Mouse (Mus musculus) layer of hippocampus, postnatal 10 days (tissue): ENCODE data around the gene Defb15. TPM values are rescaled to one million over a fixed set of nuclear protein-coding genes. Genes with fewer than 3 reads are reported as not detected.
A peak's percentile ranks its signal among the peaks of the same experiment; 100 is the strongest.
"Not testable (repeated sequence)": the region's sequence is repeated elsewhere in the genome, so short reads cannot be mapped to it uniquely, and the experiment has no call there.

Source experiments
- DNase-seq, 2 experiments: peaks; one replicate each; pipeline ENCODE4 v3.0.0; 2021; ENCODE audit warnings: low spot score in 2 of 2
- long read RNA-seq: library from polyadenylated mRNA; stranded (forward); transcript quantifications from one replicate; pipeline ENCODE4 v2.0.0, GENCODE M21; 2023
- total RNA-seq, 2 experiments: library from RNA; stranded (reverse); gene quantifications; 2 replicates each; pipeline ENCODE4 v1.2.3; 2021

Defb15 gene
- not detected for total RNA-seq
- long read RNA-seq: 0 reads

DNA sequence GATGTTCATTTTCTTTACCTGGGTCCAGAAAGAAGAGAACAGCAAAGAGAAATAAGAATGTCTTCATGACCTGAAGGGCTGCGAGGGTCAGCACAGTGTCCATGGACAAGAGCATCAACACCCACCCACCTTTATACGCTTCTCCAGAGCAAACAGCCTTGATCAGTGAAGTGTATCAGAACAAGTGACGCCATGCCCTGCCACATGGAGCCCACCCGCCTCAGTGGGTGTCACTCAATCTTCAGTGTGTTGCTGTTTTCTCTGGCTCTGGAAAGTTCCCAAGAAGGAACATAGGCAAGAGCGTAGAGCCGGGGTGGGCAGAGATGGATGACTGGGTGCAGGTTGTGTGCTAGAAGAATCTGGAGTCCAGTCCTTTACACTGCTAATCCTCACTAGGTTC is at the start of gene Defb15:
Defb15 (minus strand) TSS at position 101 of the 400 bp plus-strand sequence.
- no peak for DNase-seq

DNA sequence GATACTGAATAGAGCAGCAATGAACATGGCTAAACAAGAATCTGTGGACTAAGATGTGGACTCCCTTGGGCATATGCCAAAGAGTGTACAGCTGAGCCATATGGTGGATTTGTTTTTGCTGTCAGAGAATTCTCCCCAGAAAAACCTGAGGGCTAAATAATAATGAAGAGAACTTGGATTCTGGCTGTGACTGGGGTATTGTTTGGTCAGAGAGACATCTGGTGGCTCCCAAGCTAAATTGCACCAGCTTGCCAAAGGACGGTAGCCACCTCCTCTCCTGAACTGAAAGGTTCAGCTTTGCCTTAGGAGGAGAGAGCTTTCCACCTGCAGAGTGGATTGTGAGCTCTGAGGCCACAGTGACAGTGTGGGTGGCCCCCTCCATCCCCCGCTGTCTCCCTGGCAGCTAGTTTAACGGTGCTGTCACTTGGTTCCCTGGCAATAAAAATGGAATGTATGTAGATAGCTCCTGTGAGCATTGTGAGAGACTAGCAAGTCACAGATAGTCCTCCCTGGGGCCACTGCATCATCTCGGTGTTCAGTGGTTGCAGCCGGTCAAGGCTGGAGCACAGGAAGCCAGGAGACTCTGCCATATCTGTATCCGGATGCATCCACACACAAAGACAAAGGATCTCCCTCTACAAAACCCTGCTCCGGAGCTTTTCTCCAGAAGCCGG is 49.3 kb upstream of the Defb15 start:
- DNase-seq: peak; percentile 19 to 39

DNA sequence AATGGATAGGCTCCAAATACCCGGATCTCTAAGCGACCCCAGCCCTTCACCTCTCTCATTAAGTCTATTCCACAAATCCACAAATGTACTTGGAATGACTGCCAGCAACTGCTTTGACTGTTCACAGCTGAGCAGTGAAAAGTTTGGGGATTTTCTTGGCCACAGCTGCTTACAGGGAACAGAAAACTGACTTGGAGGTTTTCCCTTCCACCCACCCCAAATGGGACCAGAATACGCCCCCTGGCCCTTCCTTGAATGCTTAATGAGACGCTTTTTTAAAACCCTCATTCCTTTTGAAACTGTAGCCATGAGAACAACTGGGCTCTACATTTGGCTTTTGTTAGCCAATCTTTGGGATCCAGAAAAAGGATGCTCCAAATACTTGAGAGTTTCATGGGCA is 45.7 kb upstream of the Defb15 start:
- peak; percentile 17 to 28 for DNase-seq

DNA sequence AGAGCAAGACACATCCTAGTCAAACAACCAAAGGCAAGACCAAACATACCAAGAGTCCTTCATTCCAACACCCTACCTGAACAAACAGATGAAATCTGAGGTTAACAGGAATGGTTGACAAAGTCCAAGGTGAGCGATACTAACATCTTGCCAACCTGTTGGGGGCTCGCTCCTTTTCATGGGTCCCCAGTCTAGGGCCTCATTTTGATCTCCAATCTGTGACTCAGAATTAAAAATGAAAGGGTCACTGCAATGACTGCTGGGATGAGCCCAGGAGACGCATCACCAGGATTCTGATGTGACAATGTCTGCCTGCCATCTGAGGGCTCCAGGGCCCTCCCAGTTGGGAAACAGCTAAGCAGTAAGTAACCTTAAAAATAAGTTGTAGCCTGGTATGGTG is 37.0 kb upstream of the Defb15 start, which contains the start of gene Ccdc70:
Ccdc70 (plus strand) TSS at position 301 of the 400 bp plus-strand sequence.
- no peak for DNase-seq

DNA sequence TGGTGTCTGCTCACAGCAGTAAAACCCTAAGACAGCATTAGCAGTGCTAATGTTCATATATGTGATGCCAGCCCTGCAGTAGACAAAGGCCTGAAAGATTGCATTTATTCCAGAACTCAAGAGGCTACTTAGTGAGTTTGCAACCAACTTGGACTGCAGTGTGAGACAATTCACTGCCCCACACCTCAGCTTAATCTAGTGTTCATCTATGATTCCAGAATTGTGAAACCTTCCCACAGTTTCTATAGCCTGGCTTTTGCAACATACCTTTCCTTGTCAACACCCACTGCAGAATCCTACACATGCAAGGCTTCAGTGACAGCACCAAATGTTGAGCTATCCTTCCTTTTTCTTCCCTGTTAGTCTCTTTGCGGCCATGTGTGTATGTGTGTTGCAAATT is 34.1 kb upstream of the Defb15 start:
- no peak for DNase-seq

DNA sequence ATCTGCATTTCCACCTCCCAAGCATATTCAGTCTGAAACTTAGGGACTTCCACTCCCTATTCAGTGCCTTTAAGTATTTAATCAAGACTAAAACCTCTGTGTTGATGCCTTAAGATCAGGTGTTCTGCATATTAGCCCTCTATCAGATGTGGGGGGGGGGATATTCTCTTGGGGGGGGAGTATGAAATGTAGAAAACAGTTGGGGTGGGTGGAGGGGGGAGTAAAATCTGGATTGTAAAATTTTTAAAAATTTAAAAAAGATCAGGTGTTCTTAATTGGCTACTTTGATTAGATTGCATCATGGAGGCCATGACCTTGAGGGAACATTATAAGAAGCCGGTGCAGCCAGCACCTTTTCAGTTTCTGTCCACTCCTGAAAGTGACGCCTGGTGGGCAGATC is 25.9 kb upstream of the Defb15 start, which contains the start of gene Fam90a1a:
Fam90a1a (plus strand) TSS at position 301 of the 400 bp plus-strand sequence.
- no peak for DNase-seq

DNA sequence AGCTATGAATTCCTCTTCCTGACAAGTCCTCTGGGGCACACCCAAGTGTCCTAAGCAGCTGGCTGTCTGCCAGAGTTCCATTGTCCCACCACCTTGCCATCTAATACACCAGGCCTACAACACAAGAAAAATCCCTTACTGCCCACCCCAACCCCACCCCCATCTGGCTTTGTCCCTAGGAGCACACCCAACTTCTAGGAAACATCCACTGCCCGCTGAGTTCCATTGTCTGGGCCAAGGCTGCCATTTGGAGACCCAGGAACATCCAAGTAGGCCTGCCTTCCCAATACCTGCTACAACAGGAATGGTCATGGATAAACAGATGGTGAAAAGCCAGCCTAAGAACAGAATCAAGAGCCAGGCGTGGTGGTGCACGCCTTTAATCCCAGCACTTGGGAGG is 23.8 kb upstream of the Defb15 start:
- DNase-seq: no peak

DNA sequence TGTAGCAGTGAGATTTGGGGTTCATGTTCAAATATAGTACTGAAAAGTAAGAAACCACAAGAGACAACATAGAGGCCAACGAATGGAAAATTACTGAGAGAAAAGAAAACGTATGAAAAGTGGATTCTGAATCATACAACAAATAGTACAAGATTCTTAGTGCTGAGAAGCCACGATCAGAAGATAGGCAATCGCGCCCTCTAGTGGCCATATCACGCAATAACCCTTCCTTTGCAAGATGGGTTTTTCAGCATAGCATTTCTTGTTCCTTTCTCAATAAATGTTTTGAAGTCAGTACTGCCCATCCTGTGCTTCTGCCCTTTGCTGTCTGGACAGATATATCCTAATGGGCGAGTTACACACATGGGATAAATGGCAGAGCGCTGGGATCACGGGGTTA is 22.8 kb upstream of the Defb15 start:
- DNase-seq: peak; percentile 49 to 70

DNA sequence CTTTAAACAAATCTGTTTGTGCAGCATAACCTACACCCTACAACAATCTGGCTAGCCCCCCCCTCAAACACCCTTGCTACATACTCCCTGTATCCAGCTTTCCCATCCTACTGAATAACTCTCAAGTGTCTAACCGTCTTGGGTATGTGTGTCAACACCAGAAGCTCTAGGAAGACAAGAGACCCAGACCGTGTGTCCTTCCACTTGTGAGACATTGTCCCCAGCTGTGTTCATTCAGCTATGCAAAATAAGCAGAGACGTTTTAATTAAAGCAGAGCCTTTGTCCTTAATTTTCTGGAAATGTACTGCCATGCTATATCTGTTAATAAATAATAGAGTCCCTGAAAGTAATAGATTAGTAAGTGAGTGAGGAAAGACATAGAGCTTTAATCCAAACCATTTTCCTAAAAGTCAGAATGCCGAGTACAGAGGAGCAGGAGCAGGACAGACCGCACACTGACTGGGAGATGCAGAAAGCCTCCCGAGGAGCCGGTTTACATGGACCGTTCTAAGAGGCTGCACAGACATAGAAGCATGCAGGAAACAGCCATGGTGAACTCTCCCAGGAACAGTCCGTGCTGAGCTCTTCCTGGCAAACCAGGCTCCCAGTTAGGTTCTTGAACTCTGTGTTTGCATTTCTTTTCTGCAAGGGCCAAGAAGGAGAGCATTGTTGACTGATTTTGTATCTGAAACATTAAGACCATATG is 15.0 kb upstream of the Defb15 start:
- no peak for DNase-seq

DNA sequence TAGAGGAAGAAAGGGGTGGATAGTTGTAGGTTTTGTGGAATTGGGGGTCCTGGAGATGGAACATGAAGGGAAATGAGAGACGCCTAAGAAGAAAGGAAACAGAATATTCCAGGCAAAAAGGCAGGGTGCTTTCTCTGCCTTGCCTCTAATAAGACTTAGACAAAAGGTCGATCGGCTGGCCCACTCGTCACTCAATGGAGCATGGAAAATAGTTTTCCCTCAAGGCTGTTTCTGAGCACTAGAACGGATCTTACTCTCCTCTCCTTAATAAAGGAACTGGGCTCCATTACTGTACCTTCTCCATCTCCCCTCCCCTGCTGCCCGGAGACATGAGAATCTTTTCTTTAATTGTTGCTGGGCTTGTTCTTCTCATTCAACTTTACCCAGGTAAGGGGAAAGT is 14.0 kb upstream of the Defb15 start, which contains the start of gene Defb13:
Defb13 (plus strand) TSS at position 301 of the 400 bp plus-strand sequence.
- no peak for DNase-seq

DNA sequence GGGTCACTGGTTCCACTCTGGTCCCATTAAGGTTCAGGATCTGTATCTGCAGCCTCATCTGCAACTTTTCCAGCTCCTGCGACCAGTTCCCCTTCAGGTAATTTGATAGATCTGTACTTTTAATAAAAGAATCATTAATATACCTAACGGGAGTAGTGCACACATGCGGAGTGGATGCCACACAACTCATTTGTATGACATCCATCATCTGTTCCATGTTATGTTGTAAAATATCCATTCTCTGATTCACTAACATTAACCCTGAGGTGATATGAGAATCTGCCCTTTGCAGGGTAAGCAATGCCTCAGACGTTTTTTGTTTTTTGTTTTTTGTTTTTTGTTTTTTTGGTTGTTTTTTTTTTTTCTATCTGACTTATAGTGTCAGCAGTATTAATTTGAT is 5.5 kb upstream of the Defb15 start, which contains the start of gene Defb35:
Defb35 (plus strand) TSS at position 301 of the 400 bp plus-strand sequence.
- not testable (repeated sequence) for DNase-seq

DNA sequence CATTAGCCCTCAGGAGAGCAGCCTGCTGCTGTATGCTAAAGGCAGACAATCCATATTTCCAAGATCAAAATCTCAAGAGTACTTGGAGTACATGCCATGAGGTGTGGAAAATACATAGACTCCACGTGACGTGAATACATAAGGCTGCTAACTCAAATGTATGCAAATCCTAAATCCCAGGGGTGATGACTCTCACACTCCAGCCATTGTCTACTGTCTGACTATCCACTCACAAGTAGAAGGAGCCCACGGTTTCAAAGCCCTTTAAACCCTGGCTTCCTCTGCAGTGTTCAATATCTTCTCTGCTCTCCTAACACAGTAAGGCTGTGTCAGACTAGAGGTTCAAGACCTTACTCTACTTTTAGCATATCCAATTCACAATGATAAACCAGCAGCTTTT is 1.8 kb downstream of the Defb15 start:
- not testable (repeated sequence) for DNase-seq

DNA sequence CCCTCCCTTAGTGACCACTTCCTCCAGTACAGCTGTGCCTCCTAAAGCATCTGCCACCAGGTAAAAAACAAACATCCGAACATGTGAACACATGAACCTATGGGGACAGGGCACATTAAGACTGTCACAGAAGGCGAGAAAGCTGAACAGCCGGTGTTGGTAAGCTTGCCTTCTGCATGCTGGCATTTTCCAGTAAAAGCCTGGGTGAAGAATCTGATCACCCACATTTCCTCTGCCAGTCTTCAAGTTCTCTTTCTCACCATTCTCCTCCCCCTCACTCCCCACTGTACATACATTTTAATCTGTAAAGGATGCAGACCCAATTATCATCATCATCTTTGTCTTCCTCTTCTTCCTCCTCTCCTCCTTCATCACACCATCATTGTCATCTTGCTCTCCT is 16.9 kb downstream of the Defb15 start:
- DNase-seq: peak in 1 of 2 experiments; percentile 5

DNA sequence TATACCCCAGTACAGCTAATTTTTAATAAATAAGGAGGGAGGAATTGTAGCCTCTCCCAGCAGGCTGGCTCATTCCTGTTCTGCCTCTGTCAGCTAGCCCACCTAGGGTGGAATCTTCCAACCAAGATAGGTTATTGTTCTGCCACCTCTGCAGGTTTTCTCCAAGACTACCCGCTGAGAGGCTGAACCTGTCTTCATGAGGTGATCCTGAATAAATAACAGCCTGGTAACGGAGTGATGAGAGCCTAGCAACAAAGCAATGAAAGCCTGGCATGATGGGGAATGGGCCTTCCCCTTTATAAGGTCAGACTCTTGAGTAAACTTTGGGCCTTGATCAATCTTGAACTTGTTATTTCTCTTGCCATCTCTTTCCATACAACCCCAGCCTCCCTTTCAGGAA is 20.0 kb downstream of the Defb15 start:
- no peak for DNase-seq

DNA sequence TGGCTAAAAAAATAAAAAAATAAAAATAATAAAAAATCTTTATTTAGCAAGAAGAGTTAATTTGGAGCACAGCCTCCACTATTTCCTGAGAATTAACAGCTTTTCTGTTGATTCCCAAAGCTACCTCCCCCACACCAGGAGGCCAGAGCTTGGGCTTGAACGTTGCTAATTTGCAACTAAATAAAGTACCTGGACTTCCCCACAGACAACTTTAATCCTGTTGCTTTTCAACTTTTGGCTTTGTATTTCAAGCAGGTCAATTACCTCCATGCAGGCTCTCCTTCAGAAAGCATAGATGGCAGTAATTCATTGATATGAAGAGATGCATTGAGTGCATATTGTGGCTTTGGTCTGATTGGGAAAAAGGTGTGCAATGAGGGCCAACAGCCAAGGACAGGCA is 20.6 kb downstream of the Defb15 start:
- DNase-seq: no peak

DNA sequence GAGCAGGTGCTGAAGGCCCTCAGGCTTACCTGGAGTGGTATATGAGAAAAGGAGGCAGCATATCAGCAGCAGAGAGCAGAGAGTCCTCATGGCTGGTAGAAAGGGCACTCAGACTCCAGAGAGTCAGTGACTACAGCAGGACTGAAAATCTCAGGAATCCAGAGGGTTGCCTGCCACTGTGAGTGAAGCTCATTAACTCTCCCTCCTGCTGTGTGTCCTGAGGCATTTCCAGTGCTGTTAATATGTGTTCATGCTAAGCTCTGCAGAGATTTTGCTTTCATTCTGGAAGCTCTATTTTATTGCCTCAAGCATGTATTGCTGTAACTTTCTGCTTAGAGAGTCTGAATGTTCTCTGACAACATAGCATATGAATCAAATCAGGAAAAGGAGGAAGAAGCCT is 26.2 kb downstream of the Defb15 start, which contains the start of gene Defb11:
Defb11 (minus strand) TSS at position 123 of the 400 bp plus-strand sequence.
- DNase-seq: not testable (repeated sequence)

DNA sequence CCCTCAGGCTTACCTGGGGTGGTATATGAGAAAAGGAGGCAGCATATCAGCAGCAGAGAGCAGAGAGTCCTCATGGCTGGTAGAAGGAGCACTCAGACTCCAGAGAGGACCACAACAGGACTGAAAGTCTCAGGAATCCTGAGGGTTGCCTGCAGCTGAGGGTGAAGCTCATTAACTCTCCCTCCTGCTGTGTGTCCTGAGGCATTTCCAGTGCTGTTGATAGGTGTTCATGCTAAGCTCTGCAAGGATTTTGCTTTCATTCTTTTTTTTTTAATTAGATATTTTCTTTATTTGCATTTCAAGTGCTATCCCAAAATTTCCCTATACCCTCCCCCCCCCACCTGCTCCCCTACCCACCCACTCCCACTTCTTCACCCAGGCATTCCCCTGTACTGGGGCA is 47.2 kb downstream of the Defb15 start, which contains the start of gene Defb9:
Defb9 (minus strand) TSS at position 101 of the 400 bp plus-strand sequence.
- DNase-seq: not testable (repeated sequence)

Other genes starting within 250 kb of the Defb15 start
- not detected for gene AY761184, start 229.1 kb downstream of the Defb15 start, total RNA-seq
- gene Defa24, start 198.2 kb downstream of the Defb15 start, total RNA-seq: not detected
- gene Defb50, start 109.2 kb downstream of the Defb15 start, total RNA-seq: not detected
- not detected for gene Defb2, start 92.8 kb downstream of the Defb15 start, total RNA-seq
- not detected for gene Defb10, start 73.8 kb downstream of the Defb15 start, total RNA-seq
- not detected for gene Defb9, start 47.3 kb downstream of the Defb15 start, total RNA-seq
- gene Defb11, start 26.3 kb downstream of the Defb15 start, total RNA-seq: 1 to 10 TPM in 1 of 2 experiments, not detected in 1; 2.0 TPM
- gene Defb35, start 5.6 kb upstream of the Defb15 start, total RNA-seq: not detected
- not detected for gene Defb13, start 14.1 kb upstream of the Defb15 start, total RNA-seq
- not detected for gene Fam90a1a, start 26.0 kb upstream of the Defb15 start, total RNA-seq
- gene Ccdc70, start 37.1 kb upstream of the Defb15 start, total RNA-seq: not detected
- gene Atp7b, start 127.6 kb upstream of the Defb15 start, total RNA-seq: 1 to 10 TPM; 3.7 to 4.2 TPM
- gene Alg11, start 128.0 kb upstream of the Defb15 start, total RNA-seq: 10 to 100 TPM; 26.7 to 33.2 TPM
- gene Nek5, start 192.3 kb upstream of the Defb15 start, total RNA-seq: under 1 TPM; 0.62 to 0.91 TPM
- 1 to 10 TPM; 3.0 TPM for gene Nek3, start 233.7 kb upstream of the Defb15 start, total RNA-seq